Mouse (Mus musculus) neutrophil, adult 5-6 weeks (primary cell): ENCODE results near the gene Narfl. TPM values are rescaled to one million over a fixed set of nuclear protein-coding genes. Genes with fewer than 3 reads are reported as not detected.
"Not testable (repeated sequence)": the region's sequence is repeated elsewhere in the genome, so short reads cannot be mapped to it uniquely, and the experiment has no call there.

Experiments
- ATAC-seq: fragments of 151-379, 151-347 bp; 2 replicates; pipeline ENCODE4 v1.8.0; 2017; ENCODE audit warnings: mild to moderate bottlenecking, moderate TSS enrichment; ENCODE audit not compliant: insufficient number of reproducible peaks, poor library complexity, low FRiP score, severe bottlenecking; ENCODE audit errors: extremely low read depth
- total RNA-seq: library from RNA; stranded (forward); fragments of 200-1000 nt; gene quantifications from 2 replicates; pipeline ENCODE4 v1.2.3, GENCODE M21; 2017

The Narfl gene
- total RNA-seq, 1 experiment from 2014 or later, result 41.3 TPM

- no peak for ATAC-seq
Observed at GRCm38 (mm10) chr17:25795609-25796092, 22.1 kb downstream of the Narfl start, which contains the start of gene AC134908.4. AC134908.4 (minus strand) TSS chr17:25795659.

GRCm38 (mm10) chr17:25796211-25796771, 22.7 kb downstream of the Narfl start:
- no peak for ATAC-seq

GRCm38 (mm10) chr17:25796951-25797369, 23.4 kb downstream of the Narfl start, which contains the start of gene Metrn:
Metrn (minus strand) TSS chr17:25797136.
- peak; percentile 59; the same call in 1 of the 2 replicates for ATAC-seq

GRCm38 (mm10) chr17:25801029-25801428, 27.5 kb downstream of the Narfl start:
- peak; percentile 88 for ATAC-seq

GRCm38 (mm10) chr17:25802825-25803517, 29.4 kb downstream of the Narfl start:
- ATAC-seq, result no peak

- no peak for ATAC-seq
Observed at GRCm38 (mm10) chr17:25806507-25806906, 32.9 kb downstream of the Narfl start.

GRCm38 (mm10) chr17:25807452-25807851, 33.9 kb downstream of the Narfl start:
- ATAC-seq, result not testable (repeated sequence)

- ATAC-seq, result no peak
Observed at GRCm38 (mm10) chr17:25808028-25808427, 34.5 kb downstream of the Narfl start.

- no peak for ATAC-seq
Observed at GRCm38 (mm10) chr17:25808789-25809605, 35.4 kb downstream of the Narfl start, which contains the start of gene Fbxl16. Fbxl16 (plus strand) TSS chr17:25809085.

- ATAC-seq, result no peak
Observed at GRCm38 (mm10) chr17:25809606-25810340, 36.2 kb downstream of the Narfl start.

GRCm38 (mm10) chr17:25810890-25811289, 37.3 kb downstream of the Narfl start:
- ATAC-seq, result no peak

GRCm38 (mm10) chr17:25813471-25813870, 39.9 kb downstream of the Narfl start:
- ATAC-seq, result peak; percentile 54

GRCm38 (mm10) chr17:25817662-25818061, 44.1 kb downstream of the Narfl start:
- ATAC-seq, result no peak

GRCm38 (mm10) chr17:25818851-25819780, 45.5 kb downstream of the Narfl start:
- no peak for ATAC-seq

GRCm38 (mm10) chr17:25823452-25823851, 49.9 kb downstream of the Narfl start, which contains the start of gene Wdr24:
Wdr24 (plus strand) TSS chr17:25823627.
- peak; percentile 76 for ATAC-seq

- ATAC-seq, result no peak
Observed at GRCm38 (mm10) chr17:25824362-25825142, 51.0 kb downstream of the Narfl start.

GRCm38 (mm10) chr17:25825311-25825710, 51.7 kb downstream of the Narfl start:
- no peak for ATAC-seq
